Mouse (Mus musculus) common myeloid progenitor, adult 5-6 weeks (primary cell): Measurements from ENCODE around the gene Hspa12b. TPM values are rescaled to one million over a fixed set of nuclear protein-coding genes. Genes with fewer than 3 reads are reported as not detected.
"Not testable (repeated sequence)": the region's sequence is repeated elsewhere in the genome, so short reads cannot be mapped to it uniquely, and the experiment has no call there.

Experiments
- ATAC-seq: replicated peaks from 2 replicates; pipeline ENCODE4 v1.8.0; 2016; ENCODE audit warnings: low read depth, mild to moderate bottlenecking, moderate TSS enrichment, inconsistent platforms; ENCODE audit not compliant: poor library complexity, severe bottlenecking
- total RNA-seq: library from RNA; stranded (forward); fragments of 200-1000, 187-1606 nt; gene quantifications from 2 replicates; pipeline ENCODE4 v1.2.3, GENCODE M21; 2017

The Hspa12b gene
- total RNA-seq: 0.92 and 0.96 TPM in 2 replicates

DNA sequence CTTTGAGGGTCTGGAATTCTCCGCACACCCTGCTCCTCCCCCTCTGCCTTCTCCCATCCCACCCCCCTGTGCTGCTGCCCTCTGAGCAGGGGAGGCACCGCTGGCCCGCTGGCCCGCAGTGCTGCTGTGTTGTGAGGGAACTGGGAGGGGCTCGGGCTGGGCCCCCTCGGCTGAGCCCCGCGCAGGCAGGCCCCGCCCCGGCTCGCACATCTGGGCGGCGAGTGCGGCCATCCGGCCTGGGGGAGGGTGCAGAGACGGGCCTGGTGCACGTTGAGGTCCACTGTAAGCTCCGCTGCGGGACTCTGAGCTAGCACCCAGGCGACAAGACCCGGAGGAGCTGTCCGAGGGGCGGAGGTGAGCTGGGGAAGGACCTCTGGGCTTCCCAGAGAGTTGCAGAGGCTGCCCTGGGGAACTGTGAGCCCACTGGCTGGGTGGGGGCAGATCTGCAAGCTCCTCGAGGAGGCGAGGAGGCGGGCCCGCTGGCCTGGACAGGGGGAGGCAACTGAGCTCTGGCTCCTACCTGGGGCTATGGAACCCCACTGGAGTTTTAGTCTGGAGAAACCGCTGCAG is at the start of gene Hspa12b:
Hspa12b (plus strand) TSS at position 120 of the 570 bp plus-strand sequence.
- peak; percentile 48 for ATAC-seq

DNA sequence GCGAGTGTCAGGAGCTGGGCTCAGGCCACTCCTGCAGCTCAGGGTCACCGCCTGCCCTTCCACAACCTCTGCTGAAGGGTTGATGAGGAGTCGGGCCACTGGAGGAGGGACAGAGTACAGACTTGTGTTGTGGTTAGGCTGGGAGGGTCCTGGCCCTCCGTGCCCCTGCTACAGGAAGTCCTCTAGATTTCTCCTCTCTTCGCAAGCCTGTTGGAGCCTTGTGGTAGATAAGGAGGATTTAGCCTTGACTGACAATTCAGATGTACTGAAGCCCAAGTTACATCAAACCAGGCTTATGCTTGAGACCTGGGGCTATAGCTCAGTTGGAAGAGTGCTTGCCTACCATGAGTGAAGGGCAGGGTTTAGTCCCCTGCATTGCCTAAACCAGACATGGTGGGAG is 46.6 kb upstream of the Hspa12b start:
- ATAC-seq: peak; percentile 90

DNA sequence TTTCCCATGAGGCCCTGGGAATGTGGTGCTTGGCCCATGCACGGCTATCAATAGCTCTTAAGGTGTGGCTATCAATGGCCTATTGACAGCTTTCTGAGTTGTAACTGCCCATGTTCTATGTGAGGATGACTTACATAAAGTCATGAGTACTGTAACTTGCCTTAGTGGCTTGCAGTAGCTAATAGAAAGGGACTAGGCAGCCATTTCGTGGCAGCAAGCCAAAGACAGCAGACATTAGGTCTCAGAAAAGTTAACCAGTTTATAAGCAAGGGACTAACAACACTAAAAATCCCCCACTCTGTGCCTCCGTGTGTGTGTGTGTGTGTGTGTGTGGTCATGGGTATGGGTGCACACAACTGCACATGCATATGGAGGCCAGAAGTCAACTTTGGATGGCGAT is 42.9 kb upstream of the Hspa12b start:
- ATAC-seq: no peak

DNA sequence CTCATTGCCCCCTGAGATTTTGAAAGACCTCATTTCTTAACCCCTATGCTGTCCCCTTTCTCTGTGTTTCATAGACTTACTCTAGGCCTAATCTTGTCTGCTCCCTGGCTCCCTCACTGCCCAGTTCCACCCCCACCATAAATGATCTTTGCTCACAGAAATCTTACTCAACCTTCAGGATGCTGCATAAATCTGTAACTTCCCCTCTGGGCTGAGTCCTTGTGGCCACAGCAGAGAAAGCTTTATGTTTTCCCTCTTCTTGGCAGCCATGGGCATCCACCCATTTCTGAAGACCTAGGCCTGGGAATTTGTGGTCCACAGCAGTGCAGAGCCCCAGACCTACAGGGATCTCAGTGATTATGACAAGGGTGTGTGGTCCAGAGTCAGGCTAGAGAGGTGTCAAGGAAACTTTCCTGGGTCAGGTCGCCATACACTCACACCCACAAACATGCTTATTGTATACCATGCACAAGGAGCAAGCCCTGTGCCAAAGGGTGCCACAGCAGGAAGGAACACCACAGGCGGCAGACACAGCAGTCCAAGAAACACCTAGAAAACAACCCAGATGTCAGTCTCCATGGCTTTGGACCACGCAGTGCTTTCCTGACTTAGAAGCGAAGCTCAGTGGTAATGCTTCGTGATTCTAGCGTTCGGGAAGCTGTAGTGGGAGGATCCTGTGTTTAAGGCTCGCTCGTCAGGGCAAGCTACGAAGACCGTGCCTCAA is 40.3 kb upstream of the Hspa12b start, which contains the start of gene Siglec1:
Siglec1 (minus strand) TSS at position 99 of the 724 bp plus-strand sequence.
- 0 out of 2 replicates have a peak, but pooled peaks have one; percentile 18 for ATAC-seq

DNA sequence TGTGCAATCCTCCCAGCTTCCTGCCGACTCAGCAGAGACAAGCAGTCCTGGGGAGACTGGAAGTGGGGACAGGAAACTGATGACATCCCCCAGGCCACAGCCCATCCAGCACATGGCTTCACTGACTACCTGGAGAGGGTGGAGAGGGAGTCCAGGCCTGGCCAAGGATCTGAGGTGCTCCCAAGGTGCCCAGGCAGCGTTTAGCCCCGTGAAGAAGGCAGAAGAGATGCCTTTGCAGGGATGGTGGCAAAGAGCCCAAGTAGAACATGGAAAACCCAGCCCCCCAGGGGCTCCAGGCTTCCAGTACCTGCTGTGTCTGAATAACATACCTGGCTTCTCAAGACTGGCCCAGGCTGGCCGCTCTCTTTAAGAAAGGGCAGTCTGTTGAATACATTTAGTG is 38.5 kb upstream of the Hspa12b start:
- ATAC-seq: no peak

DNA sequence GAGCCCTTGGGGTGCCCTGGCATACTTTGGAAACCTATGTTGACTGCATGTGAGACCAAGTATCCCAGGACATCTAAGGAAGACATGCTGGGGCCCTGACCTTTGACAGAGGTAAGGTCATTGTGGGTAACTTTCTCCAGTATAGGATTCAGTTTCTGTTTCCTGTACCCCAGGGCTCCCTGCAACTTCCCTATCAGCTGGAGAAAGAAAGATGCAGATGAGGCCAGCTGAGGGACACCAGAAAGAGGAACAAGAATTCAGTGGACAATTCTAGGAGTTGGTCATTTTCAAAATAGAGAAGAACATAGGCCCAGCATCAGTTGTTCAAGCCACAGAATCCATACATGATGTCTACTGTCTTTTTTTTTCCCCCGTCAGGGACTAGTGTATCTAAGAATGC is 37.4 kb upstream of the Hspa12b start:
- peak; percentile 59 for ATAC-seq

DNA sequence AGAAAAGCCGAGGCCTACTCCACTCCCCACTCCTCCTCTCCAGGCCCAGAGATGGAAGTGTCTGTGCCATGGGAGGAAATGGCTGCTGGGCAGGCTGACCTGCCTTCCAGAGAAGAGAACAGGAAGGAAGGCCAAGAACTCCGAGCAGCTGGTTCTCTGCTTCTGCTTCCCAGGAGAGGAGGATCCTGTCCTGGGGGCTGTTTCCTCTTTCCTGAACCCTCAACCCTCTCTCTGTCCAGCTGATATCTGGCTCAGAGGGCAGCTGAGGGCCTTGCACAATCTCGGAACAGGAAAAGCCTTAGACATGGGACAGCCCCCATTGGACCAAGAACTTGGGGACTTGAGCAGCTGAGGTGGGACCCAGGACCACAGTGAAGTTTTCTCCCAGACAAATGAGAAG is 36.2 kb upstream of the Hspa12b start:
- ATAC-seq: 0 out of 2 replicates have a peak, but pooled peaks have one; percentile 22

DNA sequence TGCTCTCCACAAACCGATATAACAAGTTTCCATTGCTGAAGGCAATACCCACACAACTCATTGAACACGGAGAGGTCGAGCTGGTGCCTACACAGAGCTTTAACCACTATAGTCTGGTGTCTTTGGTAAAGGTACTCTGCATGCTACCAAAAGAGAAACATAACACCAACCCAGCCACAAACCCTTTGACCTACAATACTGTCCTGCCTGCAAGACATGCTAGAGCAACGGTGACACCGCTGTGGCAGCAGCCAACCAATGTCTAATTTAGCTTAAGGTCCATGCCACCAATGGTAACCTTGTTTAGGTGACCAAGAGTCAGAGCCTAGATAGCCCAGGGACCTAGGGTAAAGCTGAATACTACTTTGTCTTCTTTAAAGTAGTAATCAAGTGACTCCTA is 33.5 kb upstream of the Hspa12b start:
- no peak for ATAC-seq

DNA sequence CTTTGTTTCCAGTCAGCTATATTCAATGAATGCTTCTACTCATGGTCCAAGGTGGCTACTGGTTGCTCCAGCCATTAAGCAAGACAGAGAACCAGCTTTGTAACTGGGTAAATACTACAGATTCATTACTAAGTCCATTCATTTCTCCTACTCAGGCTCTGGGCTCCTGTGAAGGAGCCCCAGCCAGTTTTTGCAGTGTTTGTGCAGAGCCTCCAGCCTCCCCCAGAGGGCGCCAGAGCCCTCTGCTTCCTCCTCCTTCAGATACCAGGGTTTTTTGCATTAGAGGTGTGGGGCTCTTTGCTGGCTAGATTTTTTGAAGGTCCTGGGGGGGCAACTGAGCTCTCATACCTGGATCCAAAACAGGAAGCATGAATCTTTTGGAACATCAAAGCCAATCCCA is 32.3 kb upstream of the Hspa12b start:
- peak; percentile 83 for ATAC-seq

DNA sequence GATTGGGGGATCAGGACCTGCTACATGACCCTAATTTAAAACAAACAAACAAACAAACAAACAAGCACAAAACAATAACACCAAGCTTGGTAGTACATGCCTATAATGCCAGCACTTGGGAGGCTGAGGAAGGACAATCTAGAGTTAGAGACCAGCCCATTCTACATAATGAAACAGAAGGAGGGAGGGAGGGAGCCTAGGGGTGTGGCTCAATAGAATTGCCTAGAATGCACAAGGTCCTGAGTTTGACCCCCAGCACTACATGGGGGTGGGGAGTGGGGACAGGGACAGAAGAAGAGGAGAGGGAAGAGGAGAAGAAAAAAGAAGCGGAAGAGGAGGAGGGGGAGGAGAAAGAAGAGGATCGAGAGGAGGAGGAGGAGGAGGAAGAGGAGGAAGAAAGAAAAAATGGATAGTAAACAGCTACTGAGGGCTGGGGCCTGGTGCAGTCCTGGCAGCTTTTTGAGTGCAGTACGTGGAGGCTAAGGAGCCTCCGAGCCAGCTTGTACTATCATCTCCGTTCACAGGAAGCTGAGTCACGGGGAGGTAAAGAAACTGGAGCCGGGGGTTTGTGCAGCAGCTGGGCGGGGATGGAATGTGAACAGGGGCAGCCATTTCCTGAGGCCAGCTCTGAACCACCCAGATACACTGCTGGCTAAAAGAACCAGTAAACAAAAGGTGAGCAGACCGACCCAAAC is 30.8 kb upstream of the Hspa12b start:
- ATAC-seq: peak; percentile 91

DNA sequence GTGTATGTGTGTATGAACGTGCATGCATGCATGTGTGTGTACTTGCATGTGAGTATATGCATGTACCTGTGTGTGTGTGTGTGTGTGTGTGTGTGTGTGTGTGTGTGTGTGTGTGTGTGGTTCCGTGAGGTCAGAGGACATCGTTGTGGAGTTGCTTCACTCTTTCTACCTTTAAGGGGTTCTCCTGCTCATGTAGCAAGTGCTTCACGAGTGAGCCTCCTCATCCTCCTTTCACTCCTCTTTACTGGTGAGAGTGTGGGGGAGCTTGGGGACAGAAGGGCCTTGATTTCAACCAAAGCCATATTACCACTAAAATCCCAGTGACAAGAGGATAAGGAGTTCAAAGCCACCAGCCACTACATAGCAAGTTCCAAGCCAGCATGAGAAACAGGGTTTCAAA is 30.0 kb upstream of the Hspa12b start:
- no peak for ATAC-seq

DNA sequence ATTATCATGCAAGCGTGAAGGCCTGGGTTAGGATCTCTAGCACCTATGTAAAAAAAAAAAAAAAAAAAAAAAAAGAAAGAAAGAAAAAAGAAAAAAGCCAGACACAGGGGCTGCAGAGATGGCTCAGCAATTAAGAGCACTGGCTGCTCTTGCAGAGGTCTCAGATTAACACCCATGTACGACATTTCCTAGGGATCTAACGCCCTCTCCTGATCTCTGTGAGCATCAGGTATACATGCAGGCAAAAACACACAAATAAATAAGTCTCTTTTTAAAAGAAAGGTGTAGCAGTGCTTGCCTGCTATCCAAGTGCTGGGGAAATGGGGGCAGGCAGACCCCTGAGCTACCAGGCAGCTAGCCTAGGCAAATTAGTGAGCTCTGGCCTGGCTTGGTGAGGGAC is 25.6 kb upstream of the Hspa12b start:
- ATAC-seq: no peak

DNA sequence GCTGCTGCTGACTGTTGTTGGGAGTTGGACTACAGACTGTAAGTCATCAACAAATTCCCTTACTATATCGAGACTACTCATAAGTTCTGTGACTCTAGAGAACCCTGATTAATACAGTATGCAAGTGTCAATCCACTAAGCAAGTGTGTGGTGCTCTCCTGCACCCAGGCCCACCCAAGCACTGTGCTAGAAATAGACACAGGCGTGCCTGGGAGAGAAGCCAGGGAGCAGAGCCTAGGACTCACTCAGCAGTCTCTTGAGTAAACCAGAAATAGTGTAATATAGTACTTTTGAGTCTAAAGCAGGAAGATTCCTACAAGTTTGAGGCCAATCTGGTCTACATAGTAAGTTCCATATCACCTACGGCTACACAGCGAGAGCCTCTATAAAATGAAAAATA is 23.1 kb upstream of the Hspa12b start:
- ATAC-seq: no peak

DNA sequence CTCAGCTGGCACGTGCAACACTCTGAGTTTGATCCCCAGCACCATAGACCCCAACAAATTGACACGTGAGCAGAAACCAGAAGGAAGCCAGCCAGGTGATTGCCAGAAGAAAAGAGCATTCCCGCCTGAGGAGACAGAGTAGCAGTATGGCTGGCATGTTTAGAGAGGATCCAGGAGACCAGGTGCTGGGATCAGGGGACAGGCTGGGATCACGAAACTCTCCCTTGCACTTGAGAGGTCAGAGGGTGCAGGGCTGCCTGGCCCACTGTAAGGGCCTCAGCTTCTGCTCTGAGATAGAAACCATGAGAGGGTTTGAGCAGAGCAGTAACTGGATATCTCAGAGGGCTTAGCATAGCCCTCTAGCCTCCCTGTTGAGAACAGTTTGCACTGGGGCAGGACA is 22.0 kb upstream of the Hspa12b start:
- ATAC-seq: not testable (repeated sequence)

DNA sequence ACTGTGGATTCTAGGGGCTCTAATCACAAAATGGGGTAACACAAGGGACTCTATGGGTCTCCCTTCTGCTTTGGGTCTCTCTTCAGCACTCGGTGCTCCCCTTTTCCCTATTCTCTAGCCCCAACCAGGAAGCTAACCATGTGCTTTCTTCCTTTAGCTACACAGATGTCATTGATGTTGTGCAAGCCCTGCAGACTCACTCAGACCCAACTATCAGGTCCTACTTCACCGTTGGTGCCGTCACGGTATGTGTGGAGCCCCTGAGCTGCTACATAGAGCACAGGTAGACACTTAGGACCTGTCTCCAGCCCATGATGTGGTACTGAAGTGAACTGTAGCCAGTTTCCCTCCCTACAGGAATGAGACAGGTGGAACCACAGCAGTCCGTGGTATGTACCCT is 21.1 kb upstream of the Hspa12b start:
- ATAC-seq: no peak

DNA sequence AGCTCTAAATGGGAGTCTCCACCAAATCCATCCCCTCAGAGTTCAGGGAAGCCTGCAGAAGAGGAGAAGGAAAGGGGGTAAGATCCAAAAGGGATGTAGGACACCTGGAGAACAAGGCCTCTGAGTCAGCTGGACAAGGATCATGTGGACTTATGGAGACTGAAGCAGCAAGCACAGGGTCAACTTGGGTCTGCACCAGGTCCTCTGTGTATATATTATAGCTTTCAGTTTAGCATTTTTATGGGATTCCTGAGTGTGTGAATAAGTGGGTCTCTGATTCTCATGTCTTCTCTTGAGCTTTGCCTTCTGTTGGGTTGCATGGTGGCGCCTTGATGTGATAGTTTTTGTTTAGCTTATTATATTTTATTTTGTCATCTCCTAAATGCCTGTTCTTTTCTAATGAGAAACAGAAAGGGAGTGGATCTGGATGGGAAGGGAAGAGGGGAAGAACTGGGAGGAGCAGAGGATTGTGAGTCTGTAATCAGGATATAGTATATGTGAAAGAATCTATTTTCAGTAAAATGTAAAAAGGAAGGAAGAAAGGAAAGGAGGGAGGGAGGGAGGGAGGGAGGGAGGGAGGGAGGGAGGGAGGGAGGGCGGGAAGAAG is 8.0 kb upstream of the Hspa12b start:
- ATAC-seq: no peak

DNA sequence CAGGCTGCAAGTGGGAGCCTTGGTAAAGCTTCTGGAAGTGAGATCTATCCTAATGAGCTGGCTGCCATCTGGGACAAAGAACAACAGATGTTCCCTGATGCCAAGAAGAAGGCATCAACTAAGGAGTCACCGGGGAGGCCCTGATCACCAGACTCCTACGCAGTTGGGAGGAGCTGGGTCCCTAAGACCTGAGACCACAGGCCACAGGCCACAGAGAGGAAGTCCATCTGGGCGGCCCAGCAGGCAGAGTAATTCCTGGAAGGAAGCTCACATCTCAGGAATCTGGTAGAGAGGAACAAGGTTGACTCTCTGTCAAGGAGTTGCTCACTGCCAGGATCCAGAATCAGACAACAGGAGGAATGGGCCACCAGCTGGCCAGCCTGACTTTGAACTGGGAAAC is 2.9 kb upstream of the Hspa12b start:
- ATAC-seq: peak; percentile 79

DNA sequence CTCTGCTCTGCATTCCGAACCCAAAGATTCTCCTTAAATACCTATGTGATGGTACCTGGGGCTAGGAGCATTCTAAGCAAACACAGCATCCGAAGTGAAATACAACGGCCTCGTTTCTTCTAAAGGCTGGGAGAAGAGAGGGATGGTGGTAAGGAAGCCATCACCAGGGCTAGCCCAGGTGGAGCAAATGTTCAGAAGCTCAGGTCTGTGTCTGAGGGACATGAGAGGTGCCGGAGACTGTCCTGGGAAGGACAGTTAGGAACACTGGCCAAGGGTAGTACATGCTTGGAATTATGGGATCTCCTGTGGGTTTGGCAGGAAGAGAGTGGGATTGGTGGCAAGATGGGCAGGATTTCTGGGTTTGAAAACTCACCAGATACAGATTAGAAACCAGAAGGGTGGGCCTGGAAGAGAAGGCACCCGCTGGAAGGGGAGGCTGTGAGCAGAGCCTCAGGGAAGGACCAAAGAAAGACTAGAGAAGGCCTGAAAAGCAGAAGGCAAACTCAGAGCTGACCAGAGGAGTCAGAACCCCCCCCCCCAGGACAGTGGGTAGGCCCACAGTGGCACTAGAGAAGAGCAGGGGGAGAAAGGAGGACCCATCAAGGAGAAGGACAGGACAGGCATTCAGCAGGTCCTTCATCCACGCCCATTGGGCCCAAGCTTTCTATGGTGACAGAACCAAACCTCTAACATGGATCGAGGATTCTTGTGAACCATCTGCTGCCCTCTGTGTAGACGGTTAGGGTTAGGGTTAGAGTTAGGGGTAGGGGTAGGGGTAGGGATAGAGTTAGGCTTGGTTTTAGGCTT is 1.7 kb upstream of the Hspa12b start:
- ATAC-seq: no peak

DNA sequence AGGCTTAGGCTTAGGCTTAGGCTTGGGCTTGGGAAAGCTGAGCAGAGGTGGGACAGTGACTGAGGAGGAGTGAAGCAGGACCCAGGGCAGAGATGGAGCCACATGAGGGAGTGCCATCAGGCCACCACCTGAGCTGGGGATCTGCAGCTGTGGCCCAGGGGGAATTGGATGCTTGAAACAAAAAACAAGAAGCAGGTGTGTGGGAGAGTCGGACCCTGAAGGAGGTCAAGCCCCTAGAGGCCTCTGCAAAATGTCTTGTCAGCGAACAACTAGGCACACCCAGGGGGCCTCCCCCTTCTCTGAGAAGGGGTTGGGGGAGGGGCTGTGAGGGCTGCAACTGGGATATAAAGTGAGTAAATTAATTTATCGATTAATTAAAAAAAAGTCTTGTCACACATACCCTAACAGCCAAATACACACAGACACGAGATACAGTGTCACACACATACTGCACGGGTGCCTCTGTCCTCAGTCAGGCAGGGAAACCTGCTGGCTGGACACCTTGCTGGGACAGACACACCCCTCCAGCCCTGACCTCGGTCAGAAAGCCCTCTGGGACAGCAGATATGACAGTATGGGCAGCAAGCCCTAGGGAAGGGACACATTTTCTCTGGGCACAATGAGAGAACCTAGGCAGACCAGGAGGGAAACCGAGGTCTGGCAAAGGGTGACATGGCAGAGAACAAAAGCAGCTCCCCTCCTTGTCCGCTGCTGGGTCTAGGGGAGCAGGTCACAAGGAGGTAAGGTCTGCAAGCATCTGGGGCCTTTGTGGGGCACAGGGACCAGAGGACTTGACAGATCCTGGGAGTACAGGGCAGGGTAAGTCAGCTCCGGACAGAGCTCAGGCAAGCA is 890 bp upstream of the Hspa12b start:
- ATAC-seq: no peak
